In genomic region chr4:138303742-138304141, GRCm38 (mm10) we compare ENCODE assay signal across 8 mouse cellular contexts. TPM values are rescaled to one million over a fixed set of nuclear protein-coding genes. Genes with fewer than 3 reads are reported as not detected.
A peak's percentile ranks its signal among the peaks of the same experiment; 100 is the strongest.
DNase-seq lines count a peak whose midpoint lies in the region; ATAC-seq and TF ChIP-seq lines count a peak whose summit lies in the region.

No protein-coding gene starts in this region.

- H3K27me3 ChIP-seq in kidney, embryonic 16.5 days (ENCODE audit: insufficient read depth, low read length) = 0 out of 2 replicates have a peak, but pooled peaks cover 2% of the 10 kb centered on the region
- no peaks in the 10 kb centered on the region for H3K27me3 ChIP-seq in hindbrain, postnatal 0 days (ENCODE audit: insufficient read depth, low read length)
- H3K27me3 ChIP-seq in midbrain, embryonic 14.5 days (ENCODE audit: control insufficient read depth, insufficient read depth, low read length) = no peaks in the 10 kb centered on the region

- H3K4me3 ChIP-seq in kidney, embryonic 16.5 days (ENCODE audit: low read length) = peak overlapping the region; percentile 99
- H3K4me3 ChIP-seq in cortical plate, adult 2 months (ENCODE audit: insufficient read depth, low read length) = peak overlapping the region; percentile 74
- H3K4me3 ChIP-seq in hindbrain, postnatal 0 days (ENCODE audit: low read length) = peak overlapping the region; percentile 99
- H3K4me3 ChIP-seq in midbrain, embryonic 14.5 days (replicated peaks; ENCODE audit: low read depth, low read length) = peak overlapping the region; percentile 90

- TF ChIP-seq POLR2A in cortical plate, adult 2 months (IDR thresholded peaks at IDR 0.05; ENCODE audit: extremely low read depth, insufficient read depth, low read length) = no peak

- H3K4me1 ChIP-seq in kidney, embryonic 16.5 days (ENCODE audit: insufficient read depth, low read length) = peaks cover 18% of the 10 kb centered on the region
- H3K4me1 ChIP-seq in cortical plate, adult 2 months (ENCODE audit: control insufficient read depth, insufficient read depth, low read length) = peaks cover 3% of the 10 kb centered on the region
- H3K4me1 ChIP-seq in hindbrain, postnatal 0 days (ENCODE audit: insufficient read depth, low read length) = peaks cover 10% of the 10 kb centered on the region
- peaks cover 14% of the 10 kb centered on the region for H3K4me1 ChIP-seq in midbrain, embryonic 14.5 days (ENCODE audit: control insufficient read depth, insufficient read depth, low read length)

- no peak for ATAC-seq in kidney, embryonic 16.5 days (ENCODE audit: low FRiP score, low TSS enrichment)
- ATAC-seq in hindbrain, postnatal 0 days = no peak
- ATAC-seq in midbrain, embryonic 14.5 days (ENCODE audit: low FRiP score, low TSS enrichment) = no peak
- no peak for ATAC-seq in CD4-positive, CD25-positive, alpha-beta regulatory T cell, adult 4 months

- no peaks in the 10 kb centered on the region for H3K9me3 ChIP-seq in kidney, embryonic 16.5 days (ENCODE audit: low read length)
- H3K9me3 ChIP-seq in hindbrain, postnatal 0 days (ENCODE audit: low read length) = no peaks in the 10 kb centered on the region
- no peaks in the 10 kb centered on the region for H3K9me3 ChIP-seq in midbrain, embryonic 14.5 days (ENCODE audit: control insufficient read depth, low read length)

- peaks cover 9% of the 10 kb centered on the region for H3K36me3 ChIP-seq in kidney, embryonic 16.5 days (ENCODE audit: insufficient read depth, low read length)
- H3K36me3 ChIP-seq in hindbrain, postnatal 0 days (ENCODE audit: insufficient read depth, low read length) = 0 out of 2 replicates have a peak, but pooled peaks cover under 1% of the 10 kb centered on the region
- H3K36me3 ChIP-seq in midbrain, embryonic 14.5 days (ENCODE audit: control insufficient read depth, insufficient read depth, low read length) = peaks cover 11% of the 10 kb centered on the region

- no peak for TF ChIP-seq CTCF in cortical plate, adult 2 months (IDR thresholded peaks at IDR 0.05; ENCODE audit: extremely low read depth, insufficient read depth, low read length)
- TF ChIP-seq CTCF in hindbrain, postnatal 0 days (IDR thresholded peaks at IDR 0.05; ENCODE audit: low read depth) = no peak

- peak overlapping the region; percentile 85 for H3K27ac ChIP-seq in kidney, embryonic 16.5 days (ENCODE audit: low read length)
- H3K27ac ChIP-seq in cortical plate, adult 2 months (ENCODE audit: insufficient read depth, low read length) = no peak overlapping the region
- peak overlapping the region; percentile 67 for H3K27ac ChIP-seq in hindbrain, postnatal 0 days
- peak overlapping the region; percentile 62; the same call in 1 of the 2 replicates for H3K27ac ChIP-seq in midbrain, embryonic 14.5 days (replicated peaks; ENCODE audit: low read depth, low read length)

- 13% methylated on average over 18 of the region's 18 CpGs for WGBS in kidney, embryonic 16.5 days
- 13% methylated on average over 18 of the region's 18 CpGs for WGBS in hindbrain, postnatal 0 days
- WGBS in midbrain, embryonic 14.5 days = 16% methylated on average over 18 of the region's 18 CpGs

- H3K4me2 ChIP-seq in kidney, embryonic 16.5 days (replicated peaks; ENCODE audit: low read depth, low read length) = peak overlapping the region; percentile 90
- peak overlapping the region; percentile 93 for H3K4me2 ChIP-seq in hindbrain, postnatal 0 days (ENCODE audit: low read depth, low read length)
- peak overlapping the region; percentile 77 for H3K4me2 ChIP-seq in midbrain, embryonic 14.5 days (ENCODE audit: low read length)

- DNase-seq in kidney, adult 9 months = no peak
- no peak for DNase-seq in hindbrain, postnatal 0 days (ENCODE audit: low spot score)
- no peak for DNase-seq in midbrain, embryonic 14.5 days
- DNase-seq in frontal cortex, postnatal 10 days (ENCODE audit: low spot score in 2 of 2) = no peak
- no peak for DNase-seq in cerebellum, adult 8-10 months

- H3K9ac ChIP-seq in kidney, embryonic 16.5 days (replicated peaks; ENCODE audit: low read length) = peak overlapping the region; percentile 88
- H3K9ac ChIP-seq in hindbrain, postnatal 0 days (replicated peaks; ENCODE audit: low read length) = peak overlapping the region; percentile 65
- H3K9ac ChIP-seq in midbrain, embryonic 14.5 days (replicated peaks; ENCODE audit: low read length) = peak overlapping the region; percentile 54

RNA-seq across cellular contexts. Expression of gene Ddost, which starts 0.8 kb away (rescaled TPM):
- 407 and 438 TPM in 2 replicates for polyA plus RNA-seq in kidney, embryonic 16.5 days (2015; fragmentation: Nextera tagmentation; extraction: Ambion mirVana)
- polyA plus RNA-seq in cortical plate, adult 2 months (2012; rRNA removed) = 96.7 and 99.4 TPM in 2 replicates
- total RNA-seq in hindbrain, postnatal 0 days (2014; rRNA removed) = 232 and 241 TPM in 2 replicates
- polyA plus RNA-seq in hindbrain, postnatal 0 days (2015; fragmentation: Nextera tagmentation; extraction: Ambion mirVana) = 216 and 218 TPM in 2 replicates
- 177 and 184 TPM in 2 replicates for polyA plus RNA-seq in midbrain, embryonic 14.5 days (2014; fragmentation: Nextera tagmentation; extraction: Ambion mirVana)
- polyA plus RNA-seq in CD4-positive, CD25-positive, alpha-beta regulatory T cell, adult 4 months (2017; shearing (Covaris generic)) = 100 to 1,000 TPM in 1 of 2 experiments, 10 to 100 TPM in 1; 92.3 to 122 TPM

RNA-seq across cellular contexts. Expression of gene Pink1, which starts 22.4 kb away (rescaled TPM):
- polyA plus RNA-seq in kidney, embryonic 16.5 days (2015; fragmentation: Nextera tagmentation; extraction: Ambion mirVana) = 54.4 and 56.0 TPM in 2 replicates
- polyA plus RNA-seq in cortical plate, adult 2 months (2012; rRNA removed) = 411 and 422 TPM in 2 replicates
- total RNA-seq in hindbrain, postnatal 0 days (2014; rRNA removed) = 288 and 303 TPM in 2 replicates
- polyA plus RNA-seq in hindbrain, postnatal 0 days (2015; fragmentation: Nextera tagmentation; extraction: Ambion mirVana) = 143 and 144 TPM in 2 replicates
- 54.1 and 74.7 TPM in 2 replicates for polyA plus RNA-seq in midbrain, embryonic 14.5 days (2014; fragmentation: Nextera tagmentation; extraction: Ambion mirVana)
- polyA plus RNA-seq in CD4-positive, CD25-positive, alpha-beta regulatory T cell, adult 4 months (2017; shearing (Covaris generic)) = 10 to 100 TPM; 12.9 to 22.6 TPM

RNA-seq across cellular contexts. Expression of gene Kif17, which starts 53.5 kb away (rescaled TPM):
- polyA plus RNA-seq in kidney, embryonic 16.5 days (2015; fragmentation: Nextera tagmentation; extraction: Ambion mirVana) = 2.2 and 2.6 TPM in 2 replicates
- 28.7 and 29.2 TPM in 2 replicates for polyA plus RNA-seq in cortical plate, adult 2 months (2012; rRNA removed)
- total RNA-seq in hindbrain, postnatal 0 days (2014; rRNA removed) = 4.1 and 6.0 TPM in 2 replicates
- polyA plus RNA-seq in hindbrain, postnatal 0 days (2015; fragmentation: Nextera tagmentation; extraction: Ambion mirVana) = 5.1 and 5.3 TPM in 2 replicates
- polyA plus RNA-seq in midbrain, embryonic 14.5 days (2014; fragmentation: Nextera tagmentation; extraction: Ambion mirVana) = 2.5 and 2.9 TPM in 2 replicates
- polyA plus RNA-seq in CD4-positive, CD25-positive, alpha-beta regulatory T cell, adult 4 months (2017; shearing (Covaris generic)) = under 1 TPM in 1 of 2 experiments, not detected in 1; 0.12 TPM

RNA-seq across cellular contexts. Expression of gene Sh2d5, which starts 53.5 kb away (rescaled TPM):
- 0.67 and 0.76 TPM in 2 replicates for polyA plus RNA-seq in kidney, embryonic 16.5 days (2015; fragmentation: Nextera tagmentation; extraction: Ambion mirVana)
- 89.7 and 93.2 TPM in 2 replicates for polyA plus RNA-seq in cortical plate, adult 2 months (2012; rRNA removed)
- 25.4 and 45.8 TPM in 2 replicates for total RNA-seq in hindbrain, postnatal 0 days (2014; rRNA removed)
- 13.4 and 14.7 TPM in 2 replicates for polyA plus RNA-seq in hindbrain, postnatal 0 days (2015; fragmentation: Nextera tagmentation; extraction: Ambion mirVana)
- polyA plus RNA-seq in midbrain, embryonic 14.5 days (2014; fragmentation: Nextera tagmentation; extraction: Ambion mirVana) = 7.7 and 9.4 TPM in 2 replicates
- polyA plus RNA-seq in CD4-positive, CD25-positive, alpha-beta regulatory T cell, adult 4 months (2017; shearing (Covaris generic)) = under 1 TPM in 1 of 2 experiments, not detected in 1; 0.54 TPM
